11 mouse cellular contexts compared by ENCODE assay signal in genomic region chr10:75794880-75795279, GRCm38 (mm10). TPM values are rescaled to one million over a fixed set of nuclear protein-coding genes. Genes with fewer than 3 reads are reported as not detected.
DNase-seq lines count a peak whose midpoint lies in the region; ATAC-seq and TF ChIP-seq lines count a peak whose summit lies in the region.
"Had no signal": no experiment of that assay in that cellular context is flagged by ENCODE, and none has a peak within 500 bp of the region (broad histone marks: within the 10 kb centered on the region; RNA-seq: fewer than 3 reads in every experiment).

No protein-coding gene starts in this region.

- intact Hi-C loops in left cerebral cortex, postnatal 25 days (cut with DNase I): loop anchor here (10.0 kb wide), 1 partner anchor 330 kb away; no protein-coding TSS in a partner anchor

- peak; percentile 97 for DNase-seq in liver, adult 2 months (ENCODE audit: extremely low read depth, low read depth, low spot score)
- no peak for DNase-seq in liver
- peak; percentile 59 for DNase-seq in limb, embryonic 14.5 days (ENCODE audit: low spot score)
- no peak for DNase-seq in layer of hippocampus, postnatal 10 days (ENCODE audit: low spot score in 2 of 2)
- no peak for DNase-seq in left cerebral cortex, postnatal 25 days (ENCODE audit: low spot score in 2 of 2)
- DNase-seq: midbrain, embryonic 14.5 days had no signal

- 0 out of 2 replicates have a peak, but pooled peaks have one; percentile 5 for ATAC-seq in granulocyte monocyte progenitor cell, adult 5-6 weeks (replicated peaks; ENCODE audit: poor library complexity, severe bottlenecking)
- ATAC-seq in limb, embryonic 14.5 days (ENCODE audit: low FRiP score, low read depth): no peak
- no peak for ATAC-seq in heart, embryonic 12.5 days (ENCODE audit: insufficient number of reproducible peaks, low FRiP score)

- peak overlapping the region; percentile 69 for H3K9ac ChIP-seq in liver, adult 2 months (ENCODE audit: low read depth, low read length)
- H3K9ac ChIP-seq in limb, embryonic 14.5 days (ENCODE audit: low read depth, low read length, severe bottlenecking): no peak overlapping the region
- no peak overlapping the region for H3K9ac ChIP-seq in heart, embryonic 12.5 days
- H3K9ac ChIP-seq: heart, embryonic 15.5 days had no signal

- H3K4me3 ChIP-seq in liver, adult 2 months (ENCODE audit: insufficient read depth, low read depth, low read length): no peak overlapping the region; the same call in 1 of the 2 replicates
- no peak overlapping the region for H3K4me3 ChIP-seq in limb, embryonic 14.5 days (replicated peaks; ENCODE audit: low read length)
- H3K4me3 ChIP-seq in small intestine, adult 2 months (ENCODE audit: low read depth, low read length): no peak overlapping the region
- H3K4me3 ChIP-seq in heart, embryonic 12.5 days: no peak overlapping the region
- H3K4me3 ChIP-seq: heart, embryonic 15.5 days had no signal

- H3K27ac ChIP-seq in liver, adult 2 months (replicated peaks; ENCODE audit: insufficient read depth, low read depth, low read length): peak overlapping the region; percentile 86
- H3K27ac ChIP-seq in limb, embryonic 14.5 days (replicated peaks; ENCODE audit: low read depth, low read length): no peak overlapping the region
- peak overlapping the region; percentile 83 for H3K27ac ChIP-seq in small intestine, adult 2 months (ENCODE audit: insufficient read depth, low read depth, low read length)
- H3K27ac ChIP-seq in heart, embryonic 12.5 days (ENCODE audit: poor library complexity, severe bottlenecking): no peak overlapping the region
- H3K27ac ChIP-seq: heart, embryonic 15.5 days had no signal

- peaks cover 12% of the 10 kb centered on the region; the same call in 1 of the 2 replicates for H3K79me2 ChIP-seq in liver, adult 2 months (ENCODE audit: control insufficient read depth, insufficient read depth, low read length)

- no peak for TF ChIP-seq CTCF in liver, adult 2 months (IDR thresholded peaks at IDR 0.05; ENCODE audit: low read depth, low read length)
- no peak for TF ChIP-seq CTCF in small intestine, adult 2 months (IDR thresholded peaks at IDR 0.05; ENCODE audit: extremely low read depth, insufficient read length, insufficient replicate concordance, low read depth, low read length)

- no peak for TF ChIP-seq POLR2A in liver, adult 2 months (IDR thresholded peaks at IDR 0.05; ENCODE audit: extremely low read depth, insufficient read depth, low read length)
- no peak for TF ChIP-seq POLR2A in limb, embryonic 14.5 days (IDR thresholded peaks at IDR 0.05; ENCODE audit: borderline replicate concordance, extremely low read depth, insufficient read depth, insufficient read length)
- no peak for TF ChIP-seq POLR2A in small intestine, adult 2 months (IDR thresholded peaks at IDR 0.05; ENCODE audit: low read depth, low read length)

- no peaks in the 10 kb centered on the region for H3K9me3 ChIP-seq in limb, embryonic 14.5 days (ENCODE audit: control insufficient read depth, low read length)
- H3K9me3 ChIP-seq in heart, embryonic 12.5 days (replicated peaks): no peaks in the 10 kb centered on the region
- H3K9me3 ChIP-seq: heart, embryonic 15.5 days had no signal

- peaks cover 29% of the 10 kb centered on the region for H3K4me1 ChIP-seq in liver, adult 2 months (ENCODE audit: control insufficient read depth, insufficient read depth, low read length)
- H3K4me1 ChIP-seq in limb, embryonic 14.5 days (ENCODE audit: control insufficient read depth, insufficient read depth, low read length): peaks cover 7% of the 10 kb centered on the region
- H3K4me1 ChIP-seq in small intestine, adult 2 months (ENCODE audit: control insufficient read depth, insufficient read depth, insufficient read length, low read length): peaks cover 16% of the 10 kb centered on the region
- H3K4me1 ChIP-seq in heart, embryonic 12.5 days (replicated peaks): peaks cover 20% of the 10 kb centered on the region

- no peaks in the 10 kb centered on the region for H3K36me3 ChIP-seq in liver, adult 2 months (ENCODE audit: control insufficient read depth, insufficient read depth, low read length)
- no peaks in the 10 kb centered on the region for H3K36me3 ChIP-seq in limb, embryonic 14.5 days (ENCODE audit: control insufficient read depth, insufficient read depth, low read length)
- H3K36me3 ChIP-seq in small intestine, adult 2 months (ENCODE audit: control insufficient read depth, insufficient read depth, low read length): no peaks in the 10 kb centered on the region
- H3K36me3 ChIP-seq in heart, embryonic 12.5 days: no peaks in the 10 kb centered on the region
- H3K36me3 ChIP-seq: heart, embryonic 15.5 days had no signal

- H3K4me2 ChIP-seq in limb, embryonic 14.5 days (replicated peaks; ENCODE audit: low read depth, low read length, severe bottlenecking): no peak overlapping the region
- H3K4me2 ChIP-seq in heart, embryonic 12.5 days: no peak overlapping the region
- H3K4me2 ChIP-seq: heart, embryonic 15.5 days had no signal

- no peaks in the 10 kb centered on the region for H3K27me3 ChIP-seq in liver, adult 2 months (ENCODE audit: control insufficient read depth, insufficient read depth, low read length)
- no peaks in the 10 kb centered on the region for H3K27me3 ChIP-seq in limb, embryonic 14.5 days (ENCODE audit: control insufficient read depth, insufficient read depth, low read length)
- no peaks in the 10 kb centered on the region for H3K27me3 ChIP-seq in small intestine, adult 2 months (ENCODE audit: control insufficient read depth, insufficient read depth, low read length)
- no peaks in the 10 kb centered on the region for H3K27me3 ChIP-seq in heart, embryonic 12.5 days (replicated peaks)
- H3K27me3 ChIP-seq: heart, embryonic 15.5 days had no signal

- WGBS in liver, adult 2 months: 13% methylated on average over 3 of the region's 3 CpGs
- WGBS in limb, embryonic 14.5 days: 24% methylated on average over 3 of the region's 3 CpGs
- WGBS in small intestine, adult 2 months: 5% methylated on average over 3 of the region's 3 CpGs
- WGBS in heart, embryonic 12.5 days: 28% methylated on average over 3 of the region's 3 CpGs

RNA-seq across cellular contexts. Expression of gene Gstt1, which starts 3.5 kb away (rescaled TPM):
- 458 and 622 TPM in 2 replicates for total RNA-seq in liver, adult 2 months (2014; rRNA removed)
- 1,012 and 1,223 TPM in 2 replicates for polyA plus RNA-seq in liver, adult 2 months (2012; rRNA removed)
- not detected in 2 replicates for total RNA-seq in granulocyte monocyte progenitor cell, adult 5-6 weeks (2014; fragmentation: Nextera tagmentation)
- total RNA-seq in granulocyte monocyte progenitor cell, adult 5-6 weeks (2017): not detected in 2 replicates
- polyA plus RNA-seq in limb, embryonic 14.5 days (2012; rRNA removed): 27.0 and 30.0 TPM in 2 replicates
- 22.3 and 25.7 TPM in 2 replicates for polyA plus RNA-seq in limb, embryonic 14.5 days (2014; fragmentation: Nextera tagmentation; extraction: Ambion mirVana)
- polyA plus RNA-seq in small intestine, adult 2 months (2012; rRNA removed): 103 and 157 TPM in 2 replicates
- 1 to 10 TPM; 2.8 to 5.2 TPM for total RNA-seq in layer of hippocampus, postnatal 10 days (2021)
- 1 to 10 TPM; 6.2 to 7.0 TPM for total RNA-seq in left cerebral cortex, postnatal 25 days (2021)
- 3.9 and 4.2 TPM in 2 replicates for polyA plus RNA-seq in heart, embryonic 12.5 days (2016; fragmentation: Nextera tagmentation; extraction: Ambion mirVana)

RNA-seq across cellular contexts. Expression of gene Gstt3, which starts 13.7 kb away (rescaled TPM):
- total RNA-seq in liver, adult 2 months (2014; rRNA removed): 126 and 181 TPM in 2 replicates
- polyA plus RNA-seq in liver, adult 2 months (2012; rRNA removed): 198 and 213 TPM in 2 replicates
- total RNA-seq in granulocyte monocyte progenitor cell, adult 5-6 weeks (2014; fragmentation: Nextera tagmentation): 4.5 and 12.9 TPM in 2 replicates
- total RNA-seq in granulocyte monocyte progenitor cell, adult 5-6 weeks (2017): 4.4 and 4.7 TPM in 2 replicates
- polyA plus RNA-seq in limb, embryonic 14.5 days (2012; rRNA removed): 24.0 and 26.3 TPM in 2 replicates
- 34.5 and 38.5 TPM in 2 replicates for polyA plus RNA-seq in limb, embryonic 14.5 days (2014; fragmentation: Nextera tagmentation; extraction: Ambion mirVana)
- 45.3 and 54.7 TPM in 2 replicates for polyA plus RNA-seq in small intestine, adult 2 months (2012; rRNA removed)
- under 1 TPM; 0.96 to 0.98 TPM for total RNA-seq in layer of hippocampus, postnatal 10 days (2021)
- 1 to 10 TPM; 1.1 to 1.4 TPM for total RNA-seq in left cerebral cortex, postnatal 25 days (2021)
- polyA plus RNA-seq in heart, embryonic 12.5 days (2016; fragmentation: Nextera tagmentation; extraction: Ambion mirVana): 2.7 and 3.2 TPM in 2 replicates

RNA-seq across cellular contexts. Expression of gene Gm20441, which starts 14.1 kb away (rescaled TPM):
- not detected in 2 replicates for total RNA-seq in liver, adult 2 months (2014; rRNA removed)
- polyA plus RNA-seq in liver, adult 2 months (2012; rRNA removed): 0.37 and 0.80 TPM in 2 replicates
- total RNA-seq in granulocyte monocyte progenitor cell, adult 5-6 weeks (2014; fragmentation: Nextera tagmentation): not detected in 2 replicates
- total RNA-seq in granulocyte monocyte progenitor cell, adult 5-6 weeks (2017): not detected in 2 replicates
- polyA plus RNA-seq in limb, embryonic 14.5 days (2012; rRNA removed): 0.38 and 0.49 TPM in 2 replicates
- 1.0 TPM in 1 of 2 replicates, not detected in the other for polyA plus RNA-seq in limb, embryonic 14.5 days (2014; fragmentation: Nextera tagmentation; extraction: Ambion mirVana)
- not detected in 2 replicates for polyA plus RNA-seq in small intestine, adult 2 months (2012; rRNA removed)
- not detected for total RNA-seq in layer of hippocampus, postnatal 10 days (2021)
- not detected for total RNA-seq in left cerebral cortex, postnatal 25 days (2021)
- polyA plus RNA-seq in heart, embryonic 12.5 days (2016; fragmentation: Nextera tagmentation; extraction: Ambion mirVana): not detected in 2 replicates
- total RNA-seq: MEL had no signal
- polyA plus RNA-seq: heart, embryonic 15.5 days; midbrain, embryonic 14.5 days had no signal

RNA-seq across cellular contexts. Expression of gene Ddt, which starts 21.7 kb away (rescaled TPM):
- total RNA-seq in liver, adult 2 months (2014; rRNA removed): 347 and 388 TPM in 2 replicates
- polyA plus RNA-seq in liver, adult 2 months (2012; rRNA removed): 898 and 914 TPM in 2 replicates
- 65.6 and 85.2 TPM in 2 replicates for total RNA-seq in granulocyte monocyte progenitor cell, adult 5-6 weeks (2014; fragmentation: Nextera tagmentation)
- total RNA-seq in granulocyte monocyte progenitor cell, adult 5-6 weeks (2017): 45.0 and 61.0 TPM in 2 replicates
- 53.7 and 74.9 TPM in 2 replicates for polyA plus RNA-seq in limb, embryonic 14.5 days (2012; rRNA removed)
- polyA plus RNA-seq in limb, embryonic 14.5 days (2014; fragmentation: Nextera tagmentation; extraction: Ambion mirVana): 70.3 and 78.2 TPM in 2 replicates
- polyA plus RNA-seq in small intestine, adult 2 months (2012; rRNA removed): 47.3 and 67.8 TPM in 2 replicates
- total RNA-seq in layer of hippocampus, postnatal 10 days (2021): 10 to 100 TPM; 34.4 to 34.8 TPM
- 10 to 100 TPM; 36.1 to 43.6 TPM for total RNA-seq in left cerebral cortex, postnatal 25 days (2021)
- 31.0 and 35.3 TPM in 2 replicates for polyA plus RNA-seq in heart, embryonic 12.5 days (2016; fragmentation: Nextera tagmentation; extraction: Ambion mirVana)

RNA-seq across cellular contexts. Expression of gene Gstt4, which starts 27.5 kb away (rescaled TPM):
- total RNA-seq in liver, adult 2 months (2014; rRNA removed): 0.09 TPM in 1 of 2 replicates, not detected in the other
- not detected in 2 replicates for polyA plus RNA-seq in liver, adult 2 months (2012; rRNA removed)
- total RNA-seq in granulocyte monocyte progenitor cell, adult 5-6 weeks (2014; fragmentation: Nextera tagmentation): not detected in 2 replicates
- total RNA-seq in granulocyte monocyte progenitor cell, adult 5-6 weeks (2017): not detected in 2 replicates
- 0.08 TPM in 1 of 2 replicates, not detected in the other for polyA plus RNA-seq in limb, embryonic 14.5 days (2012; rRNA removed)
- not detected in 2 replicates for polyA plus RNA-seq in limb, embryonic 14.5 days (2014; fragmentation: Nextera tagmentation; extraction: Ambion mirVana)
- not detected in 2 replicates for polyA plus RNA-seq in small intestine, adult 2 months (2012; rRNA removed)
- total RNA-seq in layer of hippocampus, postnatal 10 days (2021): not detected
- not detected for total RNA-seq in left cerebral cortex, postnatal 25 days (2021)
- polyA plus RNA-seq in heart, embryonic 12.5 days (2016; fragmentation: Nextera tagmentation; extraction: Ambion mirVana): not detected in 2 replicates
- total RNA-seq: MEL had no signal
- polyA plus RNA-seq: heart, embryonic 15.5 days; midbrain, embryonic 14.5 days had no signal

Comparison
In these comparisons a context has a peak if more than half of its experiments do, and no peak if none do; other contexts are left out.
1. DNase-seq: peak in liver, adult 2 months (single experiment) and limb, embryonic 14.5 days (single experiment); none in liver (single experiment), layer of hippocampus, postnatal 10 days (0 of 2) and left cerebral cortex, postnatal 25 days (0 of 2).
2. H3K27ac ChIP-seq: peak in liver, adult 2 months (single experiment) and small intestine, adult 2 months (single experiment); none in limb, embryonic 14.5 days (single experiment) and heart, embryonic 12.5 days (single experiment).
3. RNA of gene Gstt1, which starts 3.5 kb away (total RNA-seq): 458 to 622 TPM in liver, adult 2 months; 6.2 to 7.0 TPM in left cerebral cortex, postnatal 25 days, 2.8 to 5.2 TPM in layer of hippocampus, postnatal 10 days and not detected in granulocyte monocyte progenitor cell, adult 5-6 weeks; every median in the first group is over 10 times any median in the second.